ENCODE assay signal across 7 mouse cellular contexts in genomic region chr10:108162297-108163020, GRCm38 (mm10). TPM values are rescaled to one million over a fixed set of nuclear protein-coding genes. Genes with fewer than 3 reads are reported as not detected.
DNase-seq lines count a peak whose midpoint lies in the region; ATAC-seq and TF ChIP-seq lines count a peak whose summit lies in the region.

No protein-coding gene starts in this region.

- no peaks in the 10 kb centered on the region for H3K36me3 ChIP-seq in lung, postnatal 0 days (ENCODE audit: insufficient read depth, low read length)

- peak overlapping the region; percentile 63 for H3K4me2 ChIP-seq in lung, postnatal 0 days (replicated peaks; ENCODE audit: low read depth, low read length)

- peak overlapping the region; percentile 95 for H3K27ac ChIP-seq in lung, postnatal 0 days (ENCODE audit: low read length)

- peak overlapping the region; percentile 97 for H3K4me3 ChIP-seq in lung, postnatal 0 days (ENCODE audit: low read depth, low read length)

- no peaks in the 10 kb centered on the region for H3K27me3 ChIP-seq in lung, postnatal 0 days (replicated peaks; ENCODE audit: insufficient read depth, low read length)

- peaks cover 17% of the 10 kb centered on the region for H3K4me1 ChIP-seq in lung, postnatal 0 days (ENCODE audit: insufficient read depth, low read depth, low read length)

- TF ChIP-seq EP300 in lung, postnatal 0 days (IDR thresholded peaks at IDR 0.05) = no peak

- peak; percentile 49 to 52 for DNase-seq in thymus, adult 18-20 months
- no peak for DNase-seq in thymus, postnatal 25 days
- peak; percentile 42 for DNase-seq in c-Kit-negative CD71-positive TER-119-positive erythroid progenitor cells, embryonic 14.5 days (ENCODE audit: low read depth, low spot score)
- peak; percentile 55 to 60 for DNase-seq in frontal cortex, postnatal 36 days (ENCODE audit: low spot score in 2 of 2)
- peak; percentile 44 for DNase-seq in kidney, adult 9 months
- peak; percentile 33 for DNase-seq in lung, postnatal 0 days (ENCODE audit: low spot score)
- DNase-seq in spleen, adult 12 weeks (ENCODE audit: low spot score) = peak; percentile 47

- peak overlapping the region; percentile 99 for H3K9ac ChIP-seq in lung, postnatal 0 days (replicated peaks; ENCODE audit: low read depth)

- ATAC-seq in lung, postnatal 0 days = peak; percentile 15

- H3K9me3 ChIP-seq in lung, postnatal 0 days (ENCODE audit: low read length) = no peaks in the 10 kb centered on the region

- no peak for TF ChIP-seq CTCF in lung, postnatal 0 days (IDR thresholded peaks at IDR 0.05)

- WGBS in lung, postnatal 0 days = 1% methylated on average over 40 of the region's 79 CpGs

RNA-seq across cellular contexts. Expression of gene Ppp1r12a, which starts 0.5 kb away (rescaled TPM):
- 82.9 and 90.4 TPM in 2 replicates for polyA plus RNA-seq in lung, postnatal 0 days (2015; fragmentation: Nextera tagmentation; extraction: Ambion mirVana)
